Mouse (Mus musculus) MEL (cell line): ENCODE measurements around the gene Srgap3.

Source experiments
- CTCF ChIP-seq, 3 experiments: IDR thresholded peaks in 2 of 3; conservative IDR thresholded peaks in 1 of 3; 2 replicates each; pipeline ENCODE4 v1.5.1; 2011 to 2012; ENCODE audit warnings: low read length in 3 of 3, low read depth in 2 of 3, mild to moderate bottlenecking in 2 of 3, improper control_type of control experiment in 1 of 3, inconsistent platforms in 1 of 3, mixed read lengths in 1 of 3, moderate library complexity in 1 of 3; ENCODE audit not compliant: control insufficient read depth in 1 of 3, insufficient read depth in 1 of 3, poor library complexity in 1 of 3, severe bottlenecking in 1 of 3
- E2F4 ChIP-seq: IDR thresholded peaks from 2 replicates; pipeline ENCODE4 v1.6.1; 2011; ENCODE audit warnings: low read depth, low read length, improper control_type of control experiment, borderline replicate concordance
- ELF1 ChIP-seq: IDR thresholded peaks from 2 replicates; pipeline ENCODE4 v1.6.1; 2014; ENCODE audit warnings: low read depth, mild to moderate bottlenecking, inconsistent platforms, low read length, improper control_type of control experiment, moderate library complexity
- POLR2A ChIP-seq, 2 experiments: IDR thresholded peaks; 2 replicates each; pipeline ENCODE4 v1.6.1; 2011 to 2012; ENCODE audit warnings: low read length in 2 of 2, mild to moderate bottlenecking in 2 of 2, control low read depth in 1 of 2, improper control_type of control experiment in 1 of 2, low read depth in 1 of 2, moderate library complexity in 1 of 2; ENCODE audit not compliant: control insufficient read depth in 1 of 2, insufficient read depth in 1 of 2, poor library complexity in 1 of 2
- SMC3 ChIP-seq: IDR thresholded peaks from 2 replicates; pipeline ENCODE4 v1.6.1; 2011; ENCODE audit warnings: low read depth, low read length, improper control_type of control experiment
- USF1 ChIP-seq: IDR thresholded peaks from 2 replicates; pipeline ENCODE4 v1.6.1; 2014; ENCODE audit warnings: low read depth, mild to moderate bottlenecking, inconsistent platforms, low read length, improper control_type of control experiment, moderate library complexity

DNA sequence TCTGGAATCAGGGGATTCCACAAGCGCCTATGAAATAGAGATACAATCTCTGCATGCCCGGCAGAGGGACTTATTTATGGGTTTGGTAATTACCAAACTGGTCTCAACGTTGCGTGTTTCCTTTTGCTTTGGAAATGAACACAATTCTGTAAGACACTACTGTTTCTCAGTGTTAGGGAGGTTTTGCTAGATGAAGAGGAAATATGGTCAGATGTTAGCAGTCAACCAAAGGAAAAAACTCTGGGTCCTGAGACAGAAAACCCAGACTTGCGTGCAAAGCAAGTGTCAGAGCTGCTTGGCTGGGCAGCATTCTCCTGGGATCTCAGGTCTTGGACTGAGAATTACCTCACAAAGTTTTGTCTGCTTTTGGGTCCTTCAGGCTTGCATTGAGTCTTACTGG, 34.5 kb downstream of the Srgap3 start:
- no peak for TF ChIP-seq CTCF (IDR thresholded peaks at IDR 0.05 in 2 of 3, conservative IDR thresholded peaks at IDR 0.05 in 1 of 3; ENCODE audit: control insufficient read depth in 1 of 3, insufficient read depth in 1 of 3, low read depth in 2 of 3, low read length in 3 of 3, poor library complexity in 1 of 3, severe bottlenecking in 1 of 3)
- no peak for TF ChIP-seq SMC3
- TF ChIP-seq POLR2A (IDR thresholded peaks at IDR 0.05; ENCODE audit: control insufficient read depth in 1 of 2, insufficient read depth in 1 of 2, low read depth in 1 of 2, low read length in 2 of 2, poor library complexity in 1 of 2) = no peak
- no peak for TF ChIP-seq ELF1
- TF ChIP-seq E2F4 = no peak
- no peak for TF ChIP-seq USF1
